Mouse (Mus musculus) spleen, adult 2 months (tissue): ENCODE results near the gene Rft1. TPM values are rescaled to one million over a fixed set of nuclear protein-coding genes. Genes with fewer than 3 reads are reported as not detected.

Source experiments
- DNase-seq, 2 experiments: peaks; one replicate each; pipeline versions ENCODE4 v3.0.0 to v3.0.0-alpha.2; 2012 to 2021; ENCODE audit warnings: low spot score in 2 of 2, low read depth in 1 of 2
- H3K27ac ChIP-seq: fragments of 200-500 bp; 2 replicates; pipeline ENCODE4 v1.5.1; 2012; ENCODE audit warnings: low read length, inconsistent platforms; ENCODE audit not compliant: insufficient read depth
- H3K27me3 ChIP-seq: fragments of 200-500 bp; 2 replicates; pipeline ENCODE4 v1.6.1; 2012; ENCODE audit warnings: mild to moderate bottlenecking, moderate library complexity, low read length, inconsistent platforms; ENCODE audit not compliant: control insufficient read depth, insufficient read depth
- H3K36me3 ChIP-seq: fragments of 200-500 bp; 2 replicates; pipeline ENCODE4 v1.6.1; 2012; ENCODE audit warnings: mild to moderate bottlenecking, low read length, inconsistent platforms; ENCODE audit not compliant: control insufficient read depth, insufficient read depth
- H3K4me1 ChIP-seq: fragments of 200-500 bp; 2 replicates; pipeline ENCODE4 v1.6.1; 2011; ENCODE audit warnings: inconsistent platforms; ENCODE audit not compliant: control insufficient read depth, insufficient read depth, insufficient read length
- H3K4me3 ChIP-seq: fragments of 200-500 bp; 2 replicates; pipeline ENCODE4 v1.5.1; 2011; ENCODE audit warnings: mild to moderate bottlenecking, inconsistent platforms; ENCODE audit not compliant: insufficient read depth, insufficient read length; ENCODE audit errors: extremely low read depth
- CTCF ChIP-seq: fragments of 200-500 bp; IDR thresholded peaks from 2 replicates; pipeline ENCODE4 v1.5.1; 2011; ENCODE audit warnings: mild to moderate bottlenecking, inconsistent platforms; ENCODE audit not compliant: insufficient read depth, insufficient read length, insufficient replicate concordance; ENCODE audit errors: extremely low read depth
- POLR2A ChIP-seq: fragments of 200-500 bp; IDR thresholded peaks from 2 replicates; pipeline ENCODE4 v1.6.1; 2011; ENCODE audit warnings: low read depth, low read length, inconsistent platforms
- WGBS: fragments of 180-500 bp; shearing (Covaris S2); methylation state at CpG from one replicate; pipeline ENCODE4 v1.1.7; 2018; 5-methylcytosine and 5-hydroxymethylcytosine counted together
- polyA plus RNA-seq: library from polyadenylated mRNA; depleted of rRNA; stranded (reverse); fragments of >200 nt; gene quantifications from 2 replicates; pipeline ENCODE4 v1.2.3, GENCODE M21; 2012

The Rft1 gene
- polyA plus RNA-seq, 1 experiment, result 8.6 TPM

- Histone ChIP-seq H3K4me1 (peaks cover 66% of the 10 kb centered on the region), H3K27ac (0 out of 2 replicates have a peak overlapping the region, but pooled peaks have one; percentile 1), H3K4me3 (no peak overlapping the region), H3K27me3 (no peaks in the 10 kb centered on the region), H3K36me3 (peaks cover 4% of the 10 kb centered on the region; the same call in 1 of the 2 replicates)
- no peak for DNase-seq
- 82% methylated on average over 3 of the region's 3 CpGs for WGBS
- no peak for TF ChIP-seq POLR2A
- TF ChIP-seq CTCF, result no peak
Observed at GRCm38 (mm10) chr14:30610940-30611339, 43.2 kb upstream of the Rft1 start.

- Histone ChIP-seq H3K4me3 (no peak overlapping the region), H3K27ac (peak overlapping the region; percentile 73), H3K4me1 (peaks cover 55% of the 10 kb centered on the region; the same call in 1 of the 2 replicates), H3K36me3 (peaks cover 3% of the 10 kb centered on the region; the same call in 1 of the 2 replicates), H3K27me3 (no peaks in the 10 kb centered on the region)
- WGBS, result 14% methylated on average over 7 of the region's 7 CpGs
- TF ChIP-seq POLR2A, result no peak
- TF ChIP-seq CTCF, result peak; percentile 98
- peak in 1 of 2 experiments; percentile 82 for DNase-seq
Observed at GRCm38 (mm10) chr14:30612523-30612922, 41.6 kb upstream of the Rft1 start.

GRCm38 (mm10) chr14:30612962-30613715 lies 41.0 kb upstream of the Rft1 start:
- H3K4me1 ChIP-seq, result peaks cover 54% of the 10 kb centered on the region; the same call in 1 of the 2 replicates
- H3K36me3 ChIP-seq, result peaks cover 3% of the 10 kb centered on the region; the same call in 1 of the 2 replicates
- H3K27me3 ChIP-seq, result no peaks in the 10 kb centered on the region
- 78% methylated on average over 2 of the region's 2 CpGs for WGBS
- no peak overlapping the region for H3K4me3 ChIP-seq
- DNase-seq, result no peak
- H3K27ac ChIP-seq, result peak overlapping the region; percentile 73
- TF ChIP-seq POLR2A (no peak), CTCF (no peak)

- TF ChIP-seq CTCF (no peak), POLR2A (no peak)
- Histone ChIP-seq H3K4me1 (peaks cover 33% of the 10 kb centered on the region; the same call in 1 of the 2 replicates), H3K4me3 (no peak overlapping the region), H3K27me3 (no peaks in the 10 kb centered on the region), H3K27ac (no peak overlapping the region), H3K36me3 (no peaks in the 10 kb centered on the region)
- no peak for DNase-seq
- 65% methylated on average over 2 of the region's 2 CpGs for WGBS
Observed at GRCm38 (mm10) chr14:30616751-30617150, 37.4 kb upstream of the Rft1 start.

GRCm38 (mm10) chr14:30618746-30619275 lies 35.3 kb upstream of the Rft1 start:
- Histone ChIP-seq H3K36me3 (peaks cover 7% of the 10 kb centered on the region; the same call in 1 of the 2 replicates), H3K4me3 (no peak overlapping the region), H3K4me1 (peaks cover 26% of the 10 kb centered on the region; the same call in 1 of the 2 replicates), H3K27me3 (no peaks in the 10 kb centered on the region), H3K27ac (no peak overlapping the region)
- TF ChIP-seq POLR2A, result no peak
- TF ChIP-seq CTCF, result no peak
- DNase-seq, result no peak
- 89% methylated on average over 2 of the region's 2 CpGs for WGBS

GRCm38 (mm10) chr14:30619982-30620578 lies 34.1 kb upstream of the Rft1 start:
- Histone ChIP-seq H3K36me3 (peaks cover 7% of the 10 kb centered on the region; the same call in 1 of the 2 replicates), H3K4me3 (no peak overlapping the region), H3K27ac (peak overlapping the region; percentile 20; the same call in 1 of the 2 replicates), H3K4me1 (peaks cover 20% of the 10 kb centered on the region; the same call in 1 of the 2 replicates), H3K27me3 (no peaks in the 10 kb centered on the region)
- DNase-seq, result peak in 1 of 2 experiments; percentile 31
- TF ChIP-seq POLR2A (no peak), CTCF (no peak)
- 42% methylated on average over 7 of the region's 7 CpGs for WGBS
